Mouse (Mus musculus) spleen, adult 12 weeks (tissue): Measurements from ENCODE around the gene Mb.
"Not testable (repeated sequence)": the region's sequence is repeated elsewhere in the genome, so short reads cannot be mapped to it uniquely, and the experiment has no call there.

Experiments
- DNase-seq: peaks from one replicate; pipeline ENCODE4 v3.0.0; 2022; ENCODE audit warnings: low spot score

Gene Mb

GRCm38 (mm10) chr15:77065259-77065852 is 14.9 kb upstream of the Mb start:
- no peak for DNase-seq

- no peak for DNase-seq
Measured at GRCm38 (mm10) chr15:77062746-77063145, 12.3 kb upstream of the Mb start.

- not testable (repeated sequence) for DNase-seq
Measured at GRCm38 (mm10) chr15:77059416-77059815, 8.9 kb upstream of the Mb start.

- DNase-seq = no peak
Measured at GRCm38 (mm10) chr15:77058566-77058965, 8.1 kb upstream of the Mb start.

GRCm38 (mm10) chr15:77056791-77057051 is 6.3 kb upstream of the Mb start:
- DNase-seq = no peak

- DNase-seq = no peak
Measured at GRCm38 (mm10) chr15:77056001-77056790, 5.7 kb upstream of the Mb start.

- DNase-seq = no peak
Measured at GRCm38 (mm10) chr15:77054611-77055175, 4.2 kb upstream of the Mb start.

- DNase-seq = no peak
Measured at GRCm38 (mm10) chr15:77053021-77053420, 2.6 kb upstream of the Mb start.

GRCm38 (mm10) chr15:77052176-77052575 is 1.7 kb upstream of the Mb start:
- no peak for DNase-seq

- no peak for DNase-seq
Measured at GRCm38 (mm10) chr15:77045609-77046008, 4.9 kb downstream of the Mb start.

- no peak for DNase-seq
Measured at GRCm38 (mm10) chr15:77044597-77045320, 5.7 kb downstream of the Mb start, which contains the start of gene Apol6. Apol6 (plus strand) TSS chr15:77044729.

GRCm38 (mm10) chr15:77040784-77041183 is 9.7 kb downstream of the Mb start:
- no peak for DNase-seq

GRCm38 (mm10) chr15:77039211-77039700 is 11.2 kb downstream of the Mb start:
- no peak for DNase-seq

GRCm38 (mm10) chr15:77037278-77038161 is 12.9 kb downstream of the Mb start:
- no peak for DNase-seq

- no peak for DNase-seq
Measured at GRCm38 (mm10) chr15:77036989-77037277, 13.5 kb downstream of the Mb start.

GRCm38 (mm10) chr15:77036320-77036988 is 14.0 kb downstream of the Mb start:
- DNase-seq = no peak

GRCm38 (mm10) chr15:77035643-77036042 is 14.8 kb downstream of the Mb start:
- no peak for DNase-seq

- DNase-seq = no peak
Measured at GRCm38 (mm10) chr15:77034526-77034925, 15.9 kb downstream of the Mb start.

GRCm38 (mm10) chr15:77031271-77031670 is 19.2 kb downstream of the Mb start:
- DNase-seq = no peak

- no peak for DNase-seq
Measured at GRCm38 (mm10) chr15:77029331-77029991, 21.0 kb downstream of the Mb start.

GRCm38 (mm10) chr15:77027675-77028074 is 22.8 kb downstream of the Mb start:
- no peak for DNase-seq
